Mouse (Mus musculus): ENCODE data around the gene Ten1. TPM values are rescaled to one million over a fixed set of nuclear protein-coding genes. Genes with fewer than 3 reads are reported as not detected.
A peak's percentile ranks its signal among the peaks of the same experiment; 100 is the strongest.

Ten1 gene
- polyA plus RNA-seq, 1 experiment, result 14.5 TPM

GRCm38 (mm10) chr11:116167232-116167631, 31.4 kb upstream of the Ten1 start:
- H3K36me3 ChIP-seq (ENCODE audit: control insufficient read depth, insufficient read depth, low read length, poor library complexity, severe bottlenecking), result no peaks in the 10 kb centered on the region
- H3K27me3 ChIP-seq (ENCODE audit: control insufficient read depth, insufficient read depth, low read length, poor library complexity, severe bottlenecking), result no peaks in the 10 kb centered on the region
- no peaks in the 10 kb centered on the region for H3K4me1 ChIP-seq (ENCODE audit: control insufficient read depth, insufficient read depth, low read length)
- H3K27ac ChIP-seq (ENCODE audit: insufficient read depth, low read length), result no peak overlapping the region
- no peaks in the 10 kb centered on the region for H3K9me3 ChIP-seq (replicated peaks; ENCODE audit: control insufficient read depth, insufficient read depth, low read length, poor library complexity, severe bottlenecking)
- TF ChIP-seq POLR2A (IDR thresholded peaks at IDR 0.05; ENCODE audit: insufficient read depth, low read length) (no peak), CTCF (IDR thresholded peaks at IDR 0.05; ENCODE audit: low read depth, low read length) (no peak), EP300 (IDR thresholded peaks at IDR 0.05; ENCODE audit: insufficient read depth, low read depth, low read length) (no peak)
- peak overlapping the region; percentile 37 for H3K9ac ChIP-seq (ENCODE audit: low read depth, poor library complexity, severe bottlenecking)
- peak overlapping the region; percentile 68 for H3K4me3 ChIP-seq (ENCODE audit: low read depth, low read length)

- Histone ChIP-seq H3K36me3 (ENCODE audit: control insufficient read depth, insufficient read depth, low read length, poor library complexity, severe bottlenecking) (no peaks in the 10 kb centered on the region), H3K9me3 (replicated peaks; ENCODE audit: control insufficient read depth, insufficient read depth, low read length, poor library complexity, severe bottlenecking) (no peaks in the 10 kb centered on the region)
- TF ChIP-seq CTCF (IDR thresholded peaks at IDR 0.05; ENCODE audit: low read depth, low read length) (no peak), POLR2A (IDR thresholded peaks at IDR 0.05; ENCODE audit: insufficient read depth, low read length) (peak; percentile 54)
Observed at GRCm38 (mm10) chr11:116167884-116168439, 30.7 kb upstream of the Ten1 start, which contains the start of gene Fbf1. Gene Fbf1, minus strand, starts transcription at chr11:116168166.

GRCm38 (mm10) chr11:116169214-116169613, 29.4 kb upstream of the Ten1 start:
- Histone ChIP-seq H3K4me3 (ENCODE audit: low read depth, low read length) (no peak overlapping the region), H3K4me1 (ENCODE audit: control insufficient read depth, insufficient read depth, low read length) (no peaks in the 10 kb centered on the region)

More at GRCm38 (mm10) chr11:116167884-116168439, 30.7 kb upstream of the Ten1 start, which contains the start of gene Fbf1:
- Histone ChIP-seq H3K4me1 (ENCODE audit: control insufficient read depth, insufficient read depth, low read length) (no peaks in the 10 kb centered on the region), H3K4me3 (ENCODE audit: low read depth, low read length) (peak within 1 kb of the TSS; percentile 68), H3K27me3 (ENCODE audit: control insufficient read depth, insufficient read depth, low read length, poor library complexity, severe bottlenecking) (no peaks in the 10 kb centered on the region), H3K9ac (ENCODE audit: low read depth, poor library complexity, severe bottlenecking) (peak within 1 kb of the TSS; percentile 37), H3K27ac (ENCODE audit: insufficient read depth, low read length) (no peak within 1 kb of the TSS)

GRCm38 (mm10) chr11:116170003-116170800, 28.5 kb upstream of the Ten1 start:
- H3K9me3 ChIP-seq (replicated peaks; ENCODE audit: control insufficient read depth, insufficient read depth, low read length, poor library complexity, severe bottlenecking), result no peaks in the 10 kb centered on the region
- no peak overlapping the region for H3K9ac ChIP-seq (ENCODE audit: low read depth, poor library complexity, severe bottlenecking)

More at GRCm38 (mm10) chr11:116169214-116169613, 29.4 kb upstream of the Ten1 start:
- H3K9ac ChIP-seq (ENCODE audit: low read depth, poor library complexity, severe bottlenecking), result no peak overlapping the region
- TF ChIP-seq POLR2A (IDR thresholded peaks at IDR 0.05; ENCODE audit: insufficient read depth, low read length) (no peak), CTCF (IDR thresholded peaks at IDR 0.05; ENCODE audit: low read depth, low read length) (no peak), EP300 (IDR thresholded peaks at IDR 0.05; ENCODE audit: insufficient read depth, low read depth, low read length) (no peak)
- no peaks in the 10 kb centered on the region for H3K9me3 ChIP-seq (replicated peaks; ENCODE audit: control insufficient read depth, insufficient read depth, low read length, poor library complexity, severe bottlenecking)
- peaks cover 2% of the 10 kb centered on the region; the same call in 1 of the 2 replicates for H3K36me3 ChIP-seq (ENCODE audit: control insufficient read depth, insufficient read depth, low read length, poor library complexity, severe bottlenecking)
- H3K27ac ChIP-seq (ENCODE audit: insufficient read depth, low read length), result no peak overlapping the region
- H3K27me3 ChIP-seq (ENCODE audit: control insufficient read depth, insufficient read depth, low read length, poor library complexity, severe bottlenecking), result no peaks in the 10 kb centered on the region

GRCm38 (mm10) chr11:116171959-116172358, 26.7 kb upstream of the Ten1 start:
- H3K4me1 ChIP-seq (ENCODE audit: control insufficient read depth, insufficient read depth, low read length), result no peaks in the 10 kb centered on the region
- no peak overlapping the region for H3K4me3 ChIP-seq (ENCODE audit: low read depth, low read length)
- TF ChIP-seq POLR2A (IDR thresholded peaks at IDR 0.05; ENCODE audit: insufficient read depth, low read length), result no peak
- TF ChIP-seq CTCF (IDR thresholded peaks at IDR 0.05; ENCODE audit: low read depth, low read length), result no peak
- TF ChIP-seq EP300 (IDR thresholded peaks at IDR 0.05; ENCODE audit: insufficient read depth, low read depth, low read length), result no peak
- H3K27me3 ChIP-seq (ENCODE audit: control insufficient read depth, insufficient read depth, low read length, poor library complexity, severe bottlenecking), result no peaks in the 10 kb centered on the region
- no peaks in the 10 kb centered on the region for H3K9me3 ChIP-seq (replicated peaks; ENCODE audit: control insufficient read depth, insufficient read depth, low read length, poor library complexity, severe bottlenecking)
- peaks cover 2% of the 10 kb centered on the region; the same call in 1 of the 2 replicates for H3K36me3 ChIP-seq (ENCODE audit: control insufficient read depth, insufficient read depth, low read length, poor library complexity, severe bottlenecking)
- H3K27ac ChIP-seq (ENCODE audit: insufficient read depth, low read length), result no peak overlapping the region
- no peak overlapping the region for H3K9ac ChIP-seq (ENCODE audit: low read depth, poor library complexity, severe bottlenecking)

More at GRCm38 (mm10) chr11:116170003-116170800, 28.5 kb upstream of the Ten1 start:
- peaks cover 2% of the 10 kb centered on the region; the same call in 1 of the 2 replicates for H3K36me3 ChIP-seq (ENCODE audit: control insufficient read depth, insufficient read depth, low read length, poor library complexity, severe bottlenecking)
- no peaks in the 10 kb centered on the region for H3K27me3 ChIP-seq (ENCODE audit: control insufficient read depth, insufficient read depth, low read length, poor library complexity, severe bottlenecking)
- H3K4me1 ChIP-seq (ENCODE audit: control insufficient read depth, insufficient read depth, low read length), result no peaks in the 10 kb centered on the region
- no peak for TF ChIP-seq EP300 (IDR thresholded peaks at IDR 0.05; ENCODE audit: insufficient read depth, low read depth, low read length)
- TF ChIP-seq CTCF (IDR thresholded peaks at IDR 0.05; ENCODE audit: low read depth, low read length), result no peak
- TF ChIP-seq POLR2A (IDR thresholded peaks at IDR 0.05; ENCODE audit: insufficient read depth, low read length), result no peak
- H3K27ac ChIP-seq (ENCODE audit: insufficient read depth, low read length), result no peak overlapping the region
- no peak overlapping the region for H3K4me3 ChIP-seq (ENCODE audit: low read depth, low read length)
